In the genomic region with DNA sequence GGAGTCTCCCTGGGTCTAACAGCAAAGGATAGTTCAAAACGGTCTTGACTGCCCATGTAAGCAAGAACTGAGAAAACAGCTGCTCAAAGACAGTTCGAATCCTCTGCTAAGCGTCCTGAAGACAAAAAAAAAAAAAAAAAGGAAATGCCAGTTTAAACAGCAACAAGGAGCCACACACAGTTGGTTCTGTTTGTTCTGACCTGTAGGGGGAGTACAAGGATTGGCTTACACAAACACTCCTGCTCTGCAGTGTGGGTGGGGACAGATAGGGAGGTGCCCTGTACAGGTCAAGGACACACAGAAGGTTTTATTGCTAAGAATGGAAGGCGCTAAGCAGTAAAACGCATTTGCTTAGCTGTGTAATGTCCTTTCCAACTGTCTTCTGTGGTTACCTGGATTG, we compare ENCODE assay signal across 8 mouse cellular contexts. TPM values are rescaled to one million over a fixed set of nuclear protein-coding genes. Genes with fewer than 3 reads are reported as not detected.
DNase-seq lines count a peak whose midpoint lies in the region; ATAC-seq lines count a peak whose summit lies in the region.

No protein-coding gene starts in this region.

- ATAC-seq in frontal cortex, adult (ENCODE audit: low TSS enrichment): peak; percentile 65; the same call in 1 of the 2 replicates
- peak; percentile 81 for ATAC-seq in activated CD4-positive, CD25-positive, alpha-beta regulatory T cell, adult 4 months

- 8% methylated on average over 5 of the region's 5 CpGs for WGBS in large intestine, adult 2 months

- DNase-seq in frontal cortex, postnatal 36 days (ENCODE audit: low spot score in 2 of 2): no peak
- peak; percentile 93 for DNase-seq in 416B (ENCODE audit: low read depth)
- peak; percentile 49 for DNase-seq in forelimb bud, embryonic 11.5 days (ENCODE audit: low read depth, low spot score)
- peak; percentile 84 for DNase-seq in large intestine, adult 2 months (ENCODE audit: low read depth, low spot score)
- peak; percentile 68 for DNase-seq in retina, postnatal 1 day
- DNase-seq in layer of hippocampus, postnatal 14 days (ENCODE audit: low spot score in 2 of 2): no peak

RNA-seq across cellular contexts. Expression of gene Itsn2, which starts 20.6 kb away (rescaled TPM):
- polyA plus RNA-seq in activated CD4-positive, CD25-positive, alpha-beta regulatory T cell, adult 4 months (2017; shearing (Covaris generic)): 10 to 100 TPM; 49.0 to 54.6 TPM
- 19.1 and 25.6 TPM in 2 replicates for polyA plus RNA-seq in large intestine, adult 2 months (2012; rRNA removed)
- total RNA-seq in layer of hippocampus, postnatal 14 days (2021): 10 to 100 TPM; 77.7 to 78.0 TPM

RNA-seq across cellular contexts. Expression of gene Gm3625, which starts 20.9 kb away (rescaled TPM):
- not detected for polyA plus RNA-seq in activated CD4-positive, CD25-positive, alpha-beta regulatory T cell, adult 4 months (2017; shearing (Covaris generic))
- not detected in 2 replicates for polyA plus RNA-seq in large intestine, adult 2 months (2012; rRNA removed)
- total RNA-seq in layer of hippocampus, postnatal 14 days (2021): not detected

Comparison
In these comparisons a context has a peak if more than half of its experiments do, and no peak if none do; other contexts are left out.
1. DNase-seq: peak in 416B (single experiment), forelimb bud, embryonic 11.5 days (single experiment), large intestine, adult 2 months (single experiment) and retina, postnatal 1 day (single experiment); none in frontal cortex, postnatal 36 days (0 of 2) and layer of hippocampus, postnatal 14 days (0 of 2).